Mouse (Mus musculus): Measurements from ENCODE around the gene Asic1.

- no peak for TF ChIP-seq CTCF (IDR thresholded peaks at IDR 0.05; ENCODE audit: insufficient read depth, low read length)
- TF ChIP-seq POLR2A (IDR thresholded peaks at IDR 0.05; ENCODE audit: borderline replicate concordance, extremely low read depth, low read depth, low read length), result no peak
Measured at GRCm38 (mm10) chr15:99713569-99713968, 43.4 kb downstream of the Asic1 start.

Measured in lung, adult 2 months (tissue).